Mouse (Mus musculus): ENCODE results near the gene Pptc7. TPM values are rescaled to one million over a fixed set of nuclear protein-coding genes. Genes with fewer than 3 reads are reported as not detected.

Pptc7 gene
- polyA plus RNA-seq, 1 experiment, result 18.8 TPM

DNA sequence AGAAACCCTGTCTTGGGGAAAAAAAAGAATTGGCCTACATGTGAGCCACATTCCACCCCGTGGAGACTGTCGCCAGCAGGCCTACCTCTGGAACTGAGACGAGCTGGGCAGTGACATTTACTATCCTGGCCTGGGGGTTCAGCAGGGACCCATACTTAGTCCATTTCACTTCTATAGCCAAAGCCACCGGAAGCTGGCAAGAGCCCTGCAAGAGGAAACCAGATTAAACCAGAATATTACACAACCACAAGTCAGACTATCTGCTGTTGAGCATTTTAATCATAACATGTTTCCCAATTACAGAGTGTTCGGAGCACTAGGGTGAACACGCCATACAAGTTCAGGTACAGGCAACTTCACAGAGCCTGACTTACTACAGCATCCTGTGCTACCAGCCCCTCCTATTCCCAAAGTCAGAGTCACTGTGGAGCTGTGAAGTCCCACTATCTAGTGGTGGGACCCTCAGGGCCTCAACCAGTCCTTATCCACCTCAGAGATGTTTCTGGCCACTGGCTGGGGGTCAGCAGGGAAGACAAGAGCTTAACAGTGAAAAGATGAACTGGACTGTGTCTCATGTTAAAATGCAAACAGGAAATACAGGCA, 41.5 kb upstream of the Pptc7 start:
- H3K4me3 ChIP-seq (ENCODE audit: extremely low read depth, insufficient read depth, insufficient read length), result no peak overlapping the region
- no peak for TF ChIP-seq CTCF (IDR thresholded peaks at IDR 0.05; ENCODE audit: extremely low read depth, insufficient read depth, insufficient read length, insufficient replicate concordance)
- no peak for TF ChIP-seq POLR2A (IDR thresholded peaks at IDR 0.05; ENCODE audit: low read depth, low read length)
- no peak for DNase-seq (ENCODE audit: low read depth in 1 of 2, low spot score in 2 of 2)
- peaks cover 8% of the 10 kb centered on the region; the same call in 1 of the 2 replicates for H3K4me1 ChIP-seq (ENCODE audit: control insufficient read depth, insufficient read depth, insufficient read length)
- H3K27ac ChIP-seq (ENCODE audit: insufficient read depth, low read length), result peak overlapping the region; percentile 84
- H3K36me3 ChIP-seq (ENCODE audit: control insufficient read depth, insufficient read depth, low read length), result peaks cover 38% of the 10 kb centered on the region
- no peaks in the 10 kb centered on the region for H3K27me3 ChIP-seq (ENCODE audit: control insufficient read depth, insufficient read depth, low read length)
- WGBS, result 62% methylated on average over 6 of the region's 6 CpGs

DNA sequence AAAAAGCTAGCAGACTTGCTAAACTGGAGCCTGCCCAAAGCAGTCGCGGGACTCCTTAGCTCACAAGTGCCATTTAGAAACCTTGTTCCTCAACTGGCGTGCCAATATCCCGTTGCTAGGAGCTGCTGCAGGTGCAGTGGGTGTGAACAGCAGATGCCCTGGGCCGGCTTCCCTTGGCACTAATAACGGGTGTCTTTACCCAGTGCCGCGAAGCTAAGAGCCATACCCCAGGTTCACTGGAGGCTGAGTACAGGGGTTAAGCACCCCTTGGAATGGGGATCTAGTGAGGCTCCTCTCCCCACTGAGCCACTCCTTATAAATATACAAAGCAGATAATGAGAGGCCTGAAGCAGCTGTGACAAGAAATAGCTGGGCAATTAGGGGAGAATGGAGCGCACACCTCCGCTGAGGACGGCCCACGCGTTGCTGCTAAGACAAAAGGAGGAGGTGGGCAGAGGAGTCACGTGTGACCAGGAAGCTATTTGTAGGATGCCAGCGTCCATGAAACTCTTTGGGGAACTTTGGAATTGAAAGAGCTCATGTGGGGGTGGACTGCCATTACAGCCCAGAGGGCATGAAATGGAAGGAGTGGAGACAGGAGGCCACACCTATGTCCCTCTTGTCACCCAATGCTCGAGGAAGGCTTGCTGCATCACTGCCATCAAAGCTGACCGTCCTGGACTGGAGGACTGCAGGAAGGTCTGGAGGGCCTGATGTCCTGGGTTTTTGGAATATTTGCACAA, 40.2 kb upstream of the Pptc7 start:
- TF ChIP-seq POLR2A (IDR thresholded peaks at IDR 0.05; ENCODE audit: low read depth, low read length) (no peak), CTCF (IDR thresholded peaks at IDR 0.05; ENCODE audit: extremely low read depth, insufficient read depth, insufficient read length, insufficient replicate concordance) (no peak)
- DNase-seq (ENCODE audit: low read depth in 1 of 2, low spot score in 2 of 2), result no peak
- H3K4me1 ChIP-seq (ENCODE audit: control insufficient read depth, insufficient read depth, insufficient read length), result peaks cover 8% of the 10 kb centered on the region; the same call in 1 of the 2 replicates
- peaks cover 30% of the 10 kb centered on the region for H3K36me3 ChIP-seq (ENCODE audit: control insufficient read depth, insufficient read depth, low read length)
- 74% methylated on average over 17 of the region's 17 CpGs for WGBS
- no peaks in the 10 kb centered on the region for H3K27me3 ChIP-seq (ENCODE audit: control insufficient read depth, insufficient read depth, low read length)
- H3K4me3 ChIP-seq (ENCODE audit: extremely low read depth, insufficient read depth, insufficient read length), result no peak overlapping the region
- H3K27ac ChIP-seq (ENCODE audit: insufficient read depth, low read length), result peak overlapping the region; percentile 84

DNA sequence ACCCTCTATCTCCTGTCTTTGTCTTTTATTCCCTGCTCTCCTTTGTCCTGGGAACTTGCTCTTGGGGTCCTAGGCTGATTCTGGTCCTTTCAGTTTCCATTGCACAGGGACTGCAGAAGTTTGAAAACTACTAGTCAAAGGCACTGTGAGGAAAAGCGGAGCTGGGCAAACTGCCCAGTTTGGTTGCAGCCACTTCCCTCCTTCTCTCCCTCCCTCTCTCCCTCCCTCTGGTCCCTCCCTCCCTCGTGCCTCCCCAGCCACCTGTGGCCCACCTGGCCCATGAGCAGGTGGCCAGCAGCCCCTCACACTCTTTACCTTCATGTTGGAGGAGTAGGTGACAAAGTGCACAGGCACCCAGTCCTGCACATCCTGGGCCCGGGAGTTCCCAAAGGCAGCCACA, 39.0 kb upstream of the Pptc7 start:
- peaks cover 8% of the 10 kb centered on the region; the same call in 1 of the 2 replicates for H3K4me1 ChIP-seq (ENCODE audit: control insufficient read depth, insufficient read depth, insufficient read length)
- no peak for DNase-seq (ENCODE audit: low read depth in 1 of 2, low spot score in 2 of 2)
- 46% methylated on average over 3 of the region's 3 CpGs for WGBS
- no peak for TF ChIP-seq POLR2A (IDR thresholded peaks at IDR 0.05; ENCODE audit: low read depth, low read length)
- TF ChIP-seq CTCF (IDR thresholded peaks at IDR 0.05; ENCODE audit: extremely low read depth, insufficient read depth, insufficient read length, insufficient replicate concordance), result no peak
- no peak overlapping the region for H3K27ac ChIP-seq (ENCODE audit: insufficient read depth, low read length)
- H3K27me3 ChIP-seq (ENCODE audit: control insufficient read depth, insufficient read depth, low read length), result no peaks in the 10 kb centered on the region
- peaks cover 19% of the 10 kb centered on the region for H3K36me3 ChIP-seq (ENCODE audit: control insufficient read depth, insufficient read depth, low read length)
- H3K4me3 ChIP-seq (ENCODE audit: extremely low read depth, insufficient read depth, insufficient read length), result no peak overlapping the region

DNA sequence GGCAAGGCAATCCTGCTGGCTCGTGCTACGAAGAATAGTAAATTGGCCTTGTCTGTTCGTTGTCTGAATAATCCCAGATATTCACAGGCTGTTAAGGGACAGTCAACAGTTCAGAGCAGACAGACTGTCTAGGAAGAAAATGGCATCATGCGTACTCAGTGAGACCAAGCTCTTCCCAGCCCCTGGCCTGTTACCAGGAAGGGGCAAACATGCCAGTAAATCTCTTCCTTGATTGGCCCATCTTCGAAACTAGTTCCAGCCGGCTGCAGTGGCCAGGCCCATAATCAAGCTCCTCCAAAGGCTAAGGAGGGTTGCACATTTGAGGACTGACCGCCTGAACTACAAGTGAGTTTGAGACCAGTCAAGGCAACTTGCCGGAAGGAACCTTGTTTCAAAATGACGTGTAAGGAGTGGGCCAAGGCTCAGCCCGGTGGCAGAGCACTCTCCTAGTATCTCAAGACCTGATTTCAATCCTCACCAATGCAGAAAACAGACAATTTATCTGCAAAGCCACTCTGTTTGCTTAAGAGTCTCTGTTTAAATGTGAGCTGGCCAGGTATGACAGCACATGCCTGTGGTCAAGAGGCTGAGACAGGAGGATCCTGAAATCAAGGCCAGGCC, 37.5 kb upstream of the Pptc7 start:
- H3K27me3 ChIP-seq (ENCODE audit: control insufficient read depth, insufficient read depth, low read length), result no peaks in the 10 kb centered on the region
- H3K36me3 ChIP-seq (ENCODE audit: control insufficient read depth, insufficient read depth, low read length), result peaks cover 5% of the 10 kb centered on the region
- H3K4me1 ChIP-seq (ENCODE audit: control insufficient read depth, insufficient read depth, insufficient read length), result peaks cover 20% of the 10 kb centered on the region; the same call in 1 of the 2 replicates
- no peak overlapping the region for H3K4me3 ChIP-seq (ENCODE audit: extremely low read depth, insufficient read depth, insufficient read length)
- no peak overlapping the region for H3K27ac ChIP-seq (ENCODE audit: insufficient read depth, low read length)
- no peak for TF ChIP-seq POLR2A (IDR thresholded peaks at IDR 0.05; ENCODE audit: low read depth, low read length)
- TF ChIP-seq CTCF (IDR thresholded peaks at IDR 0.05; ENCODE audit: extremely low read depth, insufficient read depth, insufficient read length, insufficient replicate concordance), result no peak
- no peak for DNase-seq (ENCODE audit: low read depth in 1 of 2, low spot score in 2 of 2)
- 91% methylated on average over 10 of the region's 10 CpGs for WGBS

DNA sequence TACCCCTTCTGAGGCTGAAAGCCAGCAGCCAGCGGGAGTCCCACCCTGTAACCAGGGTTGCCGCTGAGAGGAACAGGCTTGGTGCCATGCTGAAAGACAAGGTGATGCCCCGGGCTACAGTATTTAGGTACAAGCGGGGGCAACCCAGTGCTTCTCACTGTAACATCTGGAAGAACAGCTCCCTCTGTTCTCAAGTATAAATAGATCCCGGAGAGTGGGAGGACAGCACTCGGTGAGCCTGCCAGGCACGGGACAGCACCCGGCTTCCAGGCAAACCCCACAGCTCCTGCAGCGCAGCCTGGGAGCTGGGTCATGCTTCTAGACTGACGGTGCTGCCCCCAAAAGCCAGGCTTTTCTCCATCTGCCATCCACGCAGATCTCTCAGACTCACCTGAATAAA, 36.6 kb upstream of the Pptc7 start:
- H3K36me3 ChIP-seq (ENCODE audit: control insufficient read depth, insufficient read depth, low read length), result peaks cover 2% of the 10 kb centered on the region; the same call in 1 of the 2 replicates
- WGBS, result 93% methylated on average over 11 of the region's 11 CpGs
- no peak overlapping the region for H3K27ac ChIP-seq (ENCODE audit: insufficient read depth, low read length)
- H3K27me3 ChIP-seq (ENCODE audit: control insufficient read depth, insufficient read depth, low read length), result no peaks in the 10 kb centered on the region
- TF ChIP-seq POLR2A (IDR thresholded peaks at IDR 0.05; ENCODE audit: low read depth, low read length) (no peak), CTCF (IDR thresholded peaks at IDR 0.05; ENCODE audit: extremely low read depth, insufficient read depth, insufficient read length, insufficient replicate concordance) (no peak)
- no peak overlapping the region for H3K4me3 ChIP-seq (ENCODE audit: extremely low read depth, insufficient read depth, insufficient read length)
- DNase-seq (ENCODE audit: low read depth in 1 of 2, low spot score in 2 of 2), result no peak
- H3K4me1 ChIP-seq (ENCODE audit: control insufficient read depth, insufficient read depth, insufficient read length), result peaks cover 22% of the 10 kb centered on the region

DNA sequence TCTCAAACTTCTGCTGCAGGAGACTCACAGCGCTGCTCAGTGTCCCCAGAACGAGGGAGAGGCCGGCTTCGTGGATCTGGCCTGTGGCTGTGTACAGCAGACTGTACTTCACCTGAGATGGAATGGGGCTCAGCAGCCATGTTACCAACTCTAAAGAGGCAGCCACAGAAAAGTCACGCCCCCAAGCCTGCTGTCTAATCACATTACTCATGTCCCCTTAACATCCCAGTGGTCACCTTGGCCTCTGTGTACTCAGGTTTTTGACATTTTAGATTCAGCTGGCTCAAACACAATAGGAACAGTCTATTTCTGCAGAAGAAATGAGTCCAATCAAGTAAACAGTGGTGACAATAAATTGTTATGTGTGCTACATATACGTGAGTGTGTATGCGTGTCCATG, 36.2 kb upstream of the Pptc7 start:
- H3K27ac ChIP-seq (ENCODE audit: insufficient read depth, low read length), result no peak overlapping the region
- no peak for TF ChIP-seq POLR2A (IDR thresholded peaks at IDR 0.05; ENCODE audit: low read depth, low read length)
- no peak for TF ChIP-seq CTCF (IDR thresholded peaks at IDR 0.05; ENCODE audit: extremely low read depth, insufficient read depth, insufficient read length, insufficient replicate concordance)
- DNase-seq (ENCODE audit: low read depth in 1 of 2, low spot score in 2 of 2), result no peak
- no peak overlapping the region for H3K4me3 ChIP-seq (ENCODE audit: extremely low read depth, insufficient read depth, insufficient read length)
- peaks cover 2% of the 10 kb centered on the region; the same call in 1 of the 2 replicates for H3K36me3 ChIP-seq (ENCODE audit: control insufficient read depth, insufficient read depth, low read length)
- no peaks in the 10 kb centered on the region for H3K27me3 ChIP-seq (ENCODE audit: control insufficient read depth, insufficient read depth, low read length)
- WGBS, result 96% methylated on average over 7 of the region's 7 CpGs
- peaks cover 21% of the 10 kb centered on the region for H3K4me1 ChIP-seq (ENCODE audit: control insufficient read depth, insufficient read depth, insufficient read length)
